Mouse (Mus musculus): Measurements from ENCODE around the gene 4921536K21Rik. TPM values are rescaled to one million over a fixed set of nuclear protein-coding genes. Genes with fewer than 3 reads are reported as not detected.

4921536K21Rik gene
- total and polyA plus RNA-seq, 2 experiments from 2014 or later = 0.12 TPM; not detected in 1

- H3K4me2 ChIP-seq (ENCODE audit: low read depth, low read length) = no peak overlapping the region
- ATAC-seq (ENCODE audit: insufficient read depth, low read depth) (no peak), DNase-seq (ENCODE audit: low spot score) (no peak)
- no peak overlapping the region for H3K27ac ChIP-seq (ENCODE audit: low read depth)
- 85% methylated on average over 5 of the region's 5 CpGs for WGBS
- H3K4me3 ChIP-seq (ENCODE audit: low read depth, low read length) = no peak overlapping the region
- H3K36me3 ChIP-seq (replicated peaks; ENCODE audit: control insufficient read depth, insufficient read depth, low read length) = no peaks in the 10 kb centered on the region
- TF ChIP-seq CTCF (IDR thresholded peaks at IDR 0.05; ENCODE audit: low read depth) (no peak), EP300 (IDR thresholded peaks at IDR 0.05; ENCODE audit: low read depth) (no peak)
- no peaks in the 10 kb centered on the region for H3K9me3 ChIP-seq (replicated peaks; ENCODE audit: control insufficient read depth, low read length)
- peaks cover 4% of the 10 kb centered on the region; the same call in 1 of the 2 replicates for H3K4me1 ChIP-seq (ENCODE audit: control insufficient read depth, insufficient read depth)
- no peak overlapping the region for H3K9ac ChIP-seq (replicated peaks; ENCODE audit: low read depth, low read length)
- H3K27me3 ChIP-seq (ENCODE audit: control insufficient read depth, insufficient read depth, low read length) = no peaks in the 10 kb centered on the region
These were observed 39.1 kb downstream of the 4921536K21Rik start for GRCm38 (mm10) chr11:3855846-3856245.

- Histone ChIP-seq H3K4me2 (ENCODE audit: low read depth, low read length) (no peak overlapping the region), H3K9me3 (replicated peaks; ENCODE audit: control insufficient read depth, low read length) (no peaks in the 10 kb centered on the region), H3K9ac (replicated peaks; ENCODE audit: low read depth, low read length) (no peak overlapping the region), H3K4me3 (ENCODE audit: low read depth, low read length) (no peak overlapping the region), H3K27ac (ENCODE audit: low read depth) (peak overlapping the region; percentile 83), H3K27me3 (ENCODE audit: control insufficient read depth, insufficient read depth, low read length) (no peaks in the 10 kb centered on the region), H3K36me3 (replicated peaks; ENCODE audit: control insufficient read depth, insufficient read depth, low read length) (no peaks in the 10 kb centered on the region), H3K4me1 (ENCODE audit: control insufficient read depth, insufficient read depth) (peaks cover 4% of the 10 kb centered on the region; the same call in 1 of the 2 replicates)
- no peak for ATAC-seq (ENCODE audit: insufficient read depth, low read depth)
- TF ChIP-seq CTCF (IDR thresholded peaks at IDR 0.05; ENCODE audit: low read depth) = no peak
- no peak for DNase-seq (ENCODE audit: low spot score)
- 79% methylated on average over 3 of the region's 3 CpGs for WGBS
These were observed 40.7 kb downstream of the 4921536K21Rik start for GRCm38 (mm10) chr11:3854156-3854555.

- ATAC-seq (ENCODE audit: insufficient read depth, low read depth) (peak; percentile 91), DNase-seq (ENCODE audit: low spot score) (peak; percentile 61)
- no peak overlapping the region for H3K9ac ChIP-seq (replicated peaks; ENCODE audit: low read depth, low read length)
- peaks cover 4% of the 10 kb centered on the region; the same call in 1 of the 2 replicates for H3K4me1 ChIP-seq (ENCODE audit: control insufficient read depth, insufficient read depth)
- no peak overlapping the region for H3K4me3 ChIP-seq (ENCODE audit: low read depth, low read length)
- no peaks in the 10 kb centered on the region for H3K27me3 ChIP-seq (ENCODE audit: control insufficient read depth, insufficient read depth, low read length)
- WGBS = 38% methylated on average over 5 of the region's 5 CpGs
- no peak overlapping the region for H3K4me2 ChIP-seq (ENCODE audit: low read depth, low read length)
- TF ChIP-seq EP300 (IDR thresholded peaks at IDR 0.05; ENCODE audit: low read depth) (no peak), CTCF (IDR thresholded peaks at IDR 0.05; ENCODE audit: low read depth) (no peak)
- H3K9me3 ChIP-seq (replicated peaks; ENCODE audit: control insufficient read depth, low read length) = no peaks in the 10 kb centered on the region
- H3K36me3 ChIP-seq (replicated peaks; ENCODE audit: control insufficient read depth, insufficient read depth, low read length) = no peaks in the 10 kb centered on the region
- H3K27ac ChIP-seq (ENCODE audit: low read depth) = peak overlapping the region; percentile 83
These were observed 41.3 kb downstream of the 4921536K21Rik start for GRCm38 (mm10) chr11:3853481-3854034.

- no peak for DNase-seq (ENCODE audit: low spot score)
- Histone ChIP-seq H3K4me3 (ENCODE audit: low read depth, low read length) (no peak overlapping the region), H3K9me3 (replicated peaks; ENCODE audit: control insufficient read depth, low read length) (no peaks in the 10 kb centered on the region), H3K27ac (ENCODE audit: low read depth) (peak overlapping the region; percentile 83), H3K4me2 (ENCODE audit: low read depth, low read length) (no peak overlapping the region), H3K4me1 (ENCODE audit: control insufficient read depth, insufficient read depth) (peaks cover 5% of the 10 kb centered on the region; the same call in 1 of the 2 replicates), H3K36me3 (replicated peaks; ENCODE audit: control insufficient read depth, insufficient read depth, low read length) (no peaks in the 10 kb centered on the region), H3K27me3 (ENCODE audit: control insufficient read depth, insufficient read depth, low read length) (no peaks in the 10 kb centered on the region), H3K9ac (replicated peaks; ENCODE audit: low read depth, low read length) (no peak overlapping the region)
- no peak for TF ChIP-seq CTCF (IDR thresholded peaks at IDR 0.05; ENCODE audit: low read depth)
- no peak for TF ChIP-seq EP300 (IDR thresholded peaks at IDR 0.05; ENCODE audit: low read depth)
- 92% methylated on average over 10 of the region's 10 CpGs for WGBS
- no peak for ATAC-seq (ENCODE audit: insufficient read depth, low read depth)
These were observed 41.9 kb downstream of the 4921536K21Rik start for GRCm38 (mm10) chr11:3853031-3853430.

- H3K4me2 ChIP-seq (ENCODE audit: low read depth, low read length) = no peak overlapping the region
- DNase-seq (ENCODE audit: low spot score) (no peak), ATAC-seq (ENCODE audit: insufficient read depth, low read depth) (no peak)
- H3K27me3 ChIP-seq (ENCODE audit: control insufficient read depth, insufficient read depth, low read length) = no peaks in the 10 kb centered on the region
- H3K36me3 ChIP-seq (replicated peaks; ENCODE audit: control insufficient read depth, insufficient read depth, low read length) = no peaks in the 10 kb centered on the region
- TF ChIP-seq EP300 (IDR thresholded peaks at IDR 0.05; ENCODE audit: low read depth) (no peak), CTCF (IDR thresholded peaks at IDR 0.05; ENCODE audit: low read depth) (no peak)
- 76% methylated on average over 4 of the region's 4 CpGs for WGBS
- H3K9me3 ChIP-seq (replicated peaks; ENCODE audit: control insufficient read depth, low read length) = no peaks in the 10 kb centered on the region
- no peak overlapping the region for H3K27ac ChIP-seq (ENCODE audit: low read depth)
- no peak overlapping the region for H3K4me3 ChIP-seq (ENCODE audit: low read depth, low read length)
- no peak overlapping the region for H3K9ac ChIP-seq (replicated peaks; ENCODE audit: low read depth, low read length)
- H3K4me1 ChIP-seq (ENCODE audit: control insufficient read depth, insufficient read depth) = peaks cover 11% of the 10 kb centered on the region; the same call in 1 of the 2 replicates
These were observed 43.0 kb downstream of the 4921536K21Rik start for GRCm38 (mm10) chr11:3851872-3852271.

GRCm38 (mm10) chr11:3850746-3851277 is 44.1 kb downstream of the 4921536K21Rik start:
- Histone ChIP-seq H3K9me3 (replicated peaks; ENCODE audit: control insufficient read depth, low read length) (no peaks in the 10 kb centered on the region), H3K4me3 (ENCODE audit: low read depth, low read length) (no peak overlapping the region), H3K4me2 (ENCODE audit: low read depth, low read length) (no peak overlapping the region), H3K27me3 (ENCODE audit: control insufficient read depth, insufficient read depth, low read length) (no peaks in the 10 kb centered on the region), H3K4me1 (ENCODE audit: control insufficient read depth, insufficient read depth) (peaks cover 15% of the 10 kb centered on the region; the same call in 1 of the 2 replicates), H3K27ac (ENCODE audit: low read depth) (no peak overlapping the region), H3K9ac (replicated peaks; ENCODE audit: low read depth, low read length) (no peak overlapping the region), H3K36me3 (replicated peaks; ENCODE audit: control insufficient read depth, insufficient read depth, low read length) (no peaks in the 10 kb centered on the region)
- ATAC-seq (ENCODE audit: insufficient read depth, low read depth) (no peak), DNase-seq (ENCODE audit: low spot score) (no peak)
- TF ChIP-seq EP300 (IDR thresholded peaks at IDR 0.05; ENCODE audit: low read depth) (no peak), CTCF (IDR thresholded peaks at IDR 0.05; ENCODE audit: low read depth) (no peak)
- WGBS = 61% methylated on average over 5 of the region's 5 CpGs
